Mouse (Mus musculus) lung, embryonic 14.5 days (tissue): ENCODE results near the gene Poldip3. TPM values are rescaled to one million over a fixed set of nuclear protein-coding genes. Genes with fewer than 3 reads are reported as not detected.

Source experiments
- ATAC-seq: fragments of 200-750 bp; cut with Nextera tagmentation; 2 replicates; pipeline ENCODE4 v1.8.0; 2017; ENCODE audit warnings: mild to moderate bottlenecking, moderate TSS enrichment, moderate library complexity; ENCODE audit not compliant: insufficient read depth
- DNase-seq: peaks from one replicate; pipeline ENCODE4 v3.0.0-alpha.2; 2015
- H3K27ac ChIP-seq: fragments of 300-500 bp; sonication (generic); 2 replicates; pipeline ENCODE4 v1.5.1; 2014; ENCODE audit warnings: low read depth, mild to moderate bottlenecking, moderate library complexity
- H3K27me3 ChIP-seq: fragments of 300-500 bp; sonication (generic); 2 replicates; pipeline ENCODE4 v1.6.1; 2014; ENCODE audit warnings: low read length, control low read depth; ENCODE audit not compliant: insufficient read depth
- H3K36me3 ChIP-seq: fragments of 300-500 bp; sonication (generic); 2 replicates; pipeline ENCODE4 v1.6.1; 2014; ENCODE audit warnings: control low read depth; ENCODE audit not compliant: insufficient read depth
- H3K4me1 ChIP-seq: fragments of 300-500 bp; sonication (generic); 2 replicates; pipeline ENCODE4 v1.6.1; 2014; ENCODE audit warnings: antibody characterized with exemption, control low read depth; ENCODE audit not compliant: insufficient read depth
- H3K4me2 ChIP-seq: fragments of 300-500 bp; sonication (generic); 2 replicates; pipeline ENCODE4 v1.6.1; 2014; ENCODE audit warnings: mild to moderate bottlenecking
- H3K4me3 ChIP-seq: fragments of 300-500 bp; sonication (generic); 2 replicates; pipeline ENCODE4 v1.5.1; 2014; ENCODE audit warnings: low read depth, low read length
- H3K9ac ChIP-seq: fragments of 300-500 bp; sonication (generic); 2 replicates; pipeline ENCODE4 v1.6.1; 2014
- H3K9me3 ChIP-seq: fragments of 300-500 bp; sonication (generic); 2 replicates; pipeline ENCODE4 v1.6.1; 2016; ENCODE audit warnings: low read depth, low read length, control low read depth
- CTCF ChIP-seq: IDR thresholded peaks from 2 replicates; pipeline ENCODE4 v1.5.1; 2016; ENCODE audit warnings: antibody characterized with exemption, low read depth
- WGBS: fragments of 180-500 bp; shearing (Covaris S2); extraction: QIAGEN DNeasy Blood & Tissue Kit; methylation state at CpG from one replicate; pipeline ENCODE4 v1.1.7; 2014; 5-methylcytosine and 5-hydroxymethylcytosine counted together
- polyA plus RNA-seq: library from polyadenylated mRNA; unstranded; fragments of >200 nt; fragmentation: Nextera tagmentation; extraction: Ambion mirVana; gene quantifications from 2 replicates; pipeline ENCODE4 v1.2.1, GENCODE M21; 2014

Poldip3 gene
- 159 and 162 TPM in 2 replicates for polyA plus RNA-seq

DNA sequence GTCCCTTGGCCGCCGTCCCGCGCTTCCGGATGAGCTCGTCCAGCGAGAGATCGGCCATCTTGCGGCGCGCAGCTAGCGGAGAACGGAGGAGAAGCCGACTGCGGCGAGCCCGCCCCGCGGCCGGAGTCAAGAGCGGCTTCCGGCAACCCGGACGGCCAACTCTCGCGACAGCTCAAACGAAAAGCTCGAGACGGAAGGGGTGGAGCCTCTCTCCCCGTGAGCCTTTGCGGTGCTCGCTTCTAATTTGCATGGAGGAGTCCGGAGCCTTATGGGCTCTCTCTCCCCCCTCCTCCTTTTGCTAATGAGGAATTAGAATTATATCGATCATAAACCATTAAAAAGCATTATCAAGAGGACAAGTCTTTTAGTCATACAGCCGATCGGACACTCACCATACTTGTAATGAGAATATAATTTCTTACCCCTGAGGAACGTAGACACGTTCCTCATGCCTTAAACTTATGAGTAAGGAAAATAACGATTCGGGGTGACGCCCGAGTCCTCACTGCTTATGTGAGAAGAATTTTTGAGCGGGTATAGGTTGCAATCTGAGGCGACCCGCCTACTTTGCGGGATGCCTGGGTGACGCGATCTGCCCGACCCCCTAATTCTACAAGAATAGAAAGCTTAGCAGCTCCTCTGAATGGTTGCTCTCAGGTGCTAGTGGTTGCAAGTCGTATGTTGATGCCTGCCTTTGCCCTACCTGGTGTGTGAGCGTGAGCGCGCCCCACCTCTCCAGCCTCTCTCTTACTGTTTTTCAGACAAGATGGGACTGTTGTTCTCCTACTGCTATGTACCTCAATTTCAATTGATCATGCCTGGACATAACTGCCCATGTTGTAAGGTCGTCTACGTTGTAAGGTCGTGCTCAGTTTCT lies at the start of gene Poldip3:
Poldip3 (minus strand) TSS at position 189 of the 877 bp plus-strand sequence.
- H3K36me3 ChIP-seq = peaks cover 36% of the 10 kb centered on the region
- peak within 1 kb of the TSS; percentile 97 for H3K27ac ChIP-seq
- peak; percentile 91 for ATAC-seq
- peak within 1 kb of the TSS; percentile 92 for H3K4me3 ChIP-seq
- TF ChIP-seq CTCF = no peak
- H3K27me3 ChIP-seq = no peaks in the 10 kb centered on the region
- no peaks in the 10 kb centered on the region for H3K4me1 ChIP-seq
- no peaks in the 10 kb centered on the region for H3K9me3 ChIP-seq
- peak within 1 kb of the TSS; percentile 86 for H3K9ac ChIP-seq
- DNase-seq = peak; percentile 100
- H3K4me2 ChIP-seq = peak within 1 kb of the TSS; percentile 93
- under 1% methylated on average over 56 of the region's 56 CpGs for WGBS

DNA sequence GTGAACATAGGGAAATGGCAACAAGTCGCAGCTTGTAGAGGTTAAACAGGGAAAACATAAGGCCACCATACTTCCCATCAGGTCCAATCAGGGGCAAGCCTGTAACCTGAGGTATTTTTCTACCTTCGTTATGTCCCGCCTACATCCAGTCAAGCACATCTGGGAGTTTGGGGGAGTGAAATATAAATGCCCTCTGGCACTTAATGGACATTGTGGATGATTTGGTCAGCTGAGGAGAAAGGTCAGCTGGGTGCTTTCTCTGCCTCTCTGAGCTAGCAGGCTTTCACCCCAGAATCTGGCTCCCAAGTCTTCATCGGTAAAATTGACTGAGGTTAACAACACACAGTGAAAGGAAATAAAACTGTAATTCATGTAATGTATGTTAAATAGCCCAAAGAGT lies 44.2 kb upstream of the Poldip3 start:
- no peak overlapping the region for H3K4me2 ChIP-seq
- H3K4me3 ChIP-seq = no peak overlapping the region
- no peak overlapping the region for H3K27ac ChIP-seq
- H3K27me3 ChIP-seq = no peaks in the 10 kb centered on the region
- WGBS = 93% methylated on average over 4 of the region's 4 CpGs
- no peaks in the 10 kb centered on the region for H3K9me3 ChIP-seq
- no peaks in the 10 kb centered on the region for H3K36me3 ChIP-seq
- ATAC-seq (no peak), DNase-seq (no peak)
- H3K9ac ChIP-seq = no peak overlapping the region
- no peaks in the 10 kb centered on the region for H3K4me1 ChIP-seq
- TF ChIP-seq CTCF = no peak

GRCm38 (mm10) chr15:83182351-83182750 lies 33.2 kb upstream of the Poldip3 start:
- Histone ChIP-seq H3K36me3 (no peaks in the 10 kb centered on the region), H3K4me2 (no peak overlapping the region), H3K27me3 (no peaks in the 10 kb centered on the region), H3K9me3 (no peaks in the 10 kb centered on the region), H3K4me1 (no peaks in the 10 kb centered on the region), H3K27ac (no peak overlapping the region), H3K9ac (no peak overlapping the region), H3K4me3 (no peak overlapping the region)
- DNase-seq (no peak), ATAC-seq (no peak)
- TF ChIP-seq CTCF = no peak
- WGBS = 71% methylated on average over 5 of the region's 5 CpGs

DNA sequence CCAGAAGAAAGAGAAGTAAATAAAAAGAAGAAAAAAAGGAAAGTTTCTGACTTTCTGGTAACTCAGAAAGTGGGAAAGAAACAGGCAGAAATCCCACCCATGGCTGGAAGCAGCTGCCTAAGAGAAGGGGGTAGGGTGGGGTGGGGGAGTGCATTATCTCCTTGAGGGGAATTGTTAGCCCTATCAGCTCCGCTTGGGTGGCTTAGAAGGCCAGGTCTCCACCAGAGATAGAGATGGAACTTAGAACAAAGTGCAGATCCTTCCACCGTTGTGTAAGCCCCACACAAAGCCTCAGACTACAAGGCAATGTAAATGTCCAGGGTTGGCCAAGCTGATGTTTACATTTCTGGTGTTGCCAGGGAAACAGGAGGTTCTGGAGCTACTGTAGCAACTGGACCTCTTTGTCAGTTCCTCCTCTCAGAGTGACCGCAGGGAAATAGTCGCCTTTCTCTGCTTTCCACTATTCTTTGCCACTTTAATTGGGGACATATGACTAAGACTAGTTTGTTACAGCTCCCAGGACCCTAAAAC lies 32.7 kb upstream of the Poldip3 start:
- Histone ChIP-seq H3K36me3 (no peaks in the 10 kb centered on the region), H3K27me3 (no peaks in the 10 kb centered on the region), H3K4me1 (no peaks in the 10 kb centered on the region), H3K9me3 (no peaks in the 10 kb centered on the region), H3K9ac (no peak overlapping the region), H3K4me3 (no peak overlapping the region), H3K27ac (no peak overlapping the region), H3K4me2 (no peak overlapping the region)
- WGBS = 32% methylated on average over 4 of the region's 4 CpGs
- ATAC-seq = no peak
- no peak for TF ChIP-seq CTCF
- peak; percentile 65 for DNase-seq

- no peak overlapping the region for H3K27ac ChIP-seq
- 81% methylated on average over 6 of the region's 6 CpGs for WGBS
- H3K4me1 ChIP-seq = no peaks in the 10 kb centered on the region
- no peak for ATAC-seq
- H3K27me3 ChIP-seq = no peaks in the 10 kb centered on the region
- no peak for TF ChIP-seq CTCF
- H3K9me3 ChIP-seq = no peaks in the 10 kb centered on the region
- DNase-seq = no peak
- no peak overlapping the region for H3K9ac ChIP-seq
- no peak overlapping the region for H3K4me3 ChIP-seq
- H3K4me2 ChIP-seq = no peak overlapping the region
- no peaks in the 10 kb centered on the region for H3K36me3 ChIP-seq
These were observed 30.8 kb upstream of the Poldip3 start for GRCm38 (mm10) chr15:83180004-83180403.

GRCm38 (mm10) chr15:83176653-83177052 lies 27.5 kb upstream of the Poldip3 start:
- H3K9ac ChIP-seq = no peak overlapping the region
- no peak for TF ChIP-seq CTCF
- no peaks in the 10 kb centered on the region for H3K36me3 ChIP-seq
- no peaks in the 10 kb centered on the region for H3K27me3 ChIP-seq
- no peaks in the 10 kb centered on the region for H3K9me3 ChIP-seq
- no peak overlapping the region for H3K4me2 ChIP-seq
- WGBS = 54% methylated on average over 4 of the region's 4 CpGs
- no peak overlapping the region for H3K27ac ChIP-seq
- DNase-seq = no peak
- no peaks in the 10 kb centered on the region for H3K4me1 ChIP-seq
- ATAC-seq = no peak
- no peak overlapping the region for H3K4me3 ChIP-seq

DNA sequence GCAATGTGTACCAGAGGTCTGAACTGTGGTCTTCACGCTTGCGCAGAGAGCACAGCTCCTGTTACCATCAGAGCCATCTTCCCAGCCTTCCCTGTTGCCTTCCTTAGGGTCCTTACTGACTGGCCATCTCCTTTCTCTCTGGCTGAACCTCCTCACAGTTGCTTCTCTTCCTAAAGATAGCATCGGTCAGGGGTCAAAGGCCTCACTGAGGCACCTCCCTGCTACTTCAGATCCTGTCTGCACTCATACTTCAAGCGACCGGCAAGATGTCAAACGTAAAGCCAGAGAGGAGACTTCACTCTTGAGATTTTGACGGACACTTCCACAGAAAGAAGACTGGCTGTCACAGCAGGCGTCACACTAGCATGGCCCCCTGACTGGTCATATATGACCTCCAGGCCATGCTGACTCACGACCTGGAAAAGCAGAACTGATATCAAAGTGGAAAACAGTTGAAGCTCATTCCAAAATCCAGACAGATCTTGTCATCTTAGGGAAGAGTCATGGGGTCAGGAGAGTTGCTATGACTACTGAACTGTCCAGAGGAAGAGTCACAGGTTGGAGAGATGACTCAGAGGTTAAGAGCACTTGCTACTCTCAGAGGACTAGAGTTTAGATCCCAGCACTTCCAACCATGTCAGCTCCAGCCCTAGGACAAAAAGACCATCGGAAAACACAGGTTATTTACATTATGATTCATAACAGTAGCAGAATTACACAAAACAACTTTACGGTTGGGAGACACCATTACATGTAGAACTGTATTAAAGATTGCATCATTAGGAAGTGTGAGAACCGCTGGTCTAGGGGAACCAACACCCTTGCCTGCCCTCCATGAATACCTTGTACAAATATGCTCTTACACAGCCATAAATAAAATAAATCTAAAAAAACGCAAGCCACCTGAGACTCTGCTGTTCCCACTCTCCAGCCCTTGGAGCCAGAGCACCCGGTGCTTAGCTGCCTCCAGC lies 25.0 kb upstream of the Poldip3 start:
- DNase-seq (no peak), ATAC-seq (no peak)
- Histone ChIP-seq H3K4me2 (no peak overlapping the region), H3K4me1 (peaks cover 14% of the 10 kb centered on the region; the same call in 1 of the 2 replicates), H3K9me3 (no peaks in the 10 kb centered on the region), H3K36me3 (no peaks in the 10 kb centered on the region), H3K27ac (no peak overlapping the region), H3K9ac (no peak overlapping the region), H3K4me3 (no peak overlapping the region), H3K27me3 (no peaks in the 10 kb centered on the region)
- no peak for TF ChIP-seq CTCF
- 81% methylated on average over 14 of the region's 14 CpGs for WGBS
